Mouse (Mus musculus) spleen, adult 2 months (tissue): ENCODE measurements around the gene Asmt.

Experiments used
- CTCF ChIP-seq: fragments of 200-500 bp; IDR thresholded peaks from 2 replicates; pipeline ENCODE4 v1.5.1; 2011; ENCODE audit warnings: mild to moderate bottlenecking, inconsistent platforms; ENCODE audit not compliant: insufficient read depth, insufficient read length, insufficient replicate concordance; ENCODE audit errors: extremely low read depth
- POLR2A ChIP-seq: fragments of 200-500 bp; IDR thresholded peaks from 2 replicates; pipeline ENCODE4 v1.6.1; 2011; ENCODE audit warnings: low read depth, low read length, inconsistent platforms

GRCm38 (mm10) chrX:170674885-170675876, 2.7 kb downstream of the Asmt start:
- TF ChIP-seq CTCF, result no peak
- TF ChIP-seq POLR2A, result no peak
